Mouse (Mus musculus) bone marrow, adult 2 months (tissue): ENCODE results near the gene Vars.

Experiments
- CTCF ChIP-seq: fragments of 200-500 bp; IDR thresholded peaks from 2 replicates; pipeline ENCODE4 v1.5.1; 2011; ENCODE audit warnings: low read length, control low read depth; ENCODE audit not compliant: control insufficient read depth, insufficient read depth
- POLR2A ChIP-seq: fragments of 200-500 bp; IDR thresholded peaks from 2 replicates; pipeline ENCODE4 v1.6.1; 2011; ENCODE audit warnings: low read depth, mild to moderate bottlenecking, control low read depth, low read length, borderline replicate concordance; ENCODE audit not compliant: control insufficient read depth

DNA sequence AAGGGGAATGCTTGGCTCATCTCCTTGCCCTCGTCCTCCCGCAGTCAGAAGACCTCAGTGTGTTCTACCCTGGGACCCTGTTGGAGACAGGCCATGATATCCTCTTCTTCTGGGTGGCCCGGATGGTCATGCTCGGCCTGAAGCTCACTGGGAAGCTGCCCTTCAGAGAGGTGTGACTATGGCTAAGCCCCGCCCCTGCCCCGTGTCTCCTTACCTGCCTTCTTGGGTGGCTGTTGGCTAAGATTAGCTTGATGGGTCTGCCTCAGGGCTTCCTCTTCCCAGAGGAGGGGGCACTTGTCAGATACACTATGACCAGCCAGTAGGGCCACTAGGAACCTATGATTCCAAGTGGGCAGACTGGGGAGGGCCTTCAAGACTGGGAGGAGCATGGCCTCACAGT lies 12.4 kb downstream of the Vars start:
- TF ChIP-seq CTCF (no peak), POLR2A (no peak)
